Mouse (Mus musculus) CD8-positive naive resting alpha-beta T cell, adult 57 days (primary cell): Measurements from ENCODE around the gene Efs. TPM values are rescaled to one million over a fixed set of nuclear protein-coding genes. Genes with fewer than 3 reads are reported as not detected.

Experiments used
- total RNA-seq: library from RNA; stranded (reverse); gene quantifications from one replicate; pipeline ENCODE4 v1.2.4, GENCODE M21; 2023

Gene Efs
- not detected for total RNA-seq

DNA sequence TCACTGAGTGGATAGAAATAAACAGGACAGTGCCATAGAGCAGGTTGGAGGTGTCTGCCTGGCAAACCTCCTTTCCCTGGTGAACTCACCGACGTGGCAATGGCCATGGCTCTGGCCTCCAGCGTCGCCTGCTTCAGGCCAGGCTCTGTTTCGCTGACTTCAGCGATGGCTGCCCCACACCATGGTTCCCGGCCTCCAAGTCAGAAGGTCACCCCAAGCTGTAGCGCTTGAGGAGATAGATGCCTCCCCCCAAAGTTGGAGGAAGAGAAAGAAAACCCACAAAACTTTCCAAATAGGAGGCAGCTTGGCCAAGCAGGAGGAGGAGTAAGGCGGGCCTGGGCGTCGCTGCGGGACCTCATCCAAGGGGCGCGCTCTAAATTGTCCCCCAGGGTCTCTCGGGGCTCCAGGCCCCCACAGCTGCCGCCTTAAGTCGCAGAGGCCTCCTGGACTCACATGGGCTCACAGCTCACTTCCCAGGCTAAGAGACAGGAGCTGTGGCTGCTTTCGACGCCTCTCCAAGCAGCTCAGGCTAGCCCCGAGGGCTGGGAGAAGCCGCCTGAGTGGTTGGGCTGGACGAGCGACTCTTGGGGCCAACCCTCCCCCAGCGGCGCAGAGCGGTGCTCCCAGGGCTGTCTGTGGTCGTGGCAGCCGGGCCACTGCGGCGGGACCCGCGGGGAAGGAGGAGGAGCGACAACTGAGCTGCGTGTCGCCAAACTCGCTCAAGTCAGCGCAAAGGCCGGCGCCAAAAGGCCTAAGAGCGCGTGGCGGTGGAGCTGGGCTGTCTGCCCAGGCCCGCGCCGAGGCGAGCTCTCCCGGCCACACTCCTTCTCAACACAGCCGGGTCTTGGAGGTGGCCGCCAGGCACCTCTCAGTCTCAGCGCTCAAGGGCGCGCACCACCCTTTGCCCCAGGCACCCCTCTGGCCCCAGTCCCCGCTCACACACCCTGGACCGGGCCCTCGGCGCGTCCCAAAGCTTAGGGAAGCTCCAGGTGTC lies at the start of gene Efs:
Gene Efs (minus strand): TSS at position 778 of the 994 bp plus-strand sequence.

DNA sequence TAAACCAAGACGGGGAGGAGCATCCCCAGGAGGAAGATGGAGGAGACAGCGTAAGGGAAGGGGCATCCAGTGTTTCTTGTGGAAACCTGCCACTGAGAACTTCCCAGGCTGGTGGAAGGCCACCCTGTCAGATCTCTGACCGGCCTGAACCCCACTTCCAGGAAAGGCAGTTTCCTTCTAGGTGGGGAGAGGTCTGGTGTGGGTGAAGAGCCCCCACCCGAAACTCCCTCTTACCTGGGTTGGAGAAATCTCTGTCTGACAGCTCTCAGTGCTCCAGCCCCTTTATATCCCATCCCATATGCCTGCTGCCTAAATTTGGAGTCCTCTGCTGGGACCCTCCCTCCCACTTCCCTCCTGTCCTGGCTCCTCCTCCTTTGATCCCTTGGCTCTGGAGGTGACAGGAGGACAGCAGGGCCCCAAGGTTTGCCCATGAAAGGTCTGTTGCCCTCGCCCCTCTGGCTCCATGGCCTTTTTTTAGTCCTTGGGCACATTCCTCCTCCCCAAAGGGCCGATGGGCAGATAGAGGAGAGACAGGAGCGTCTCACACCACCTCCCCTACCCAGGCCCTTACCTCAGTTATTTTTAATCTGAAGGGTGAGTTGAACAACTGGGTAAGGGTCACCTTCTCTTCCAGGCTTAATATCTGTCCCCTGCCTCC lies 40.5 kb upstream of the Efs start, which contains the start of gene Myh6:
Gene Myh6 (minus strand): TSS at position 608 of the 658 bp plus-strand sequence.

DNA sequence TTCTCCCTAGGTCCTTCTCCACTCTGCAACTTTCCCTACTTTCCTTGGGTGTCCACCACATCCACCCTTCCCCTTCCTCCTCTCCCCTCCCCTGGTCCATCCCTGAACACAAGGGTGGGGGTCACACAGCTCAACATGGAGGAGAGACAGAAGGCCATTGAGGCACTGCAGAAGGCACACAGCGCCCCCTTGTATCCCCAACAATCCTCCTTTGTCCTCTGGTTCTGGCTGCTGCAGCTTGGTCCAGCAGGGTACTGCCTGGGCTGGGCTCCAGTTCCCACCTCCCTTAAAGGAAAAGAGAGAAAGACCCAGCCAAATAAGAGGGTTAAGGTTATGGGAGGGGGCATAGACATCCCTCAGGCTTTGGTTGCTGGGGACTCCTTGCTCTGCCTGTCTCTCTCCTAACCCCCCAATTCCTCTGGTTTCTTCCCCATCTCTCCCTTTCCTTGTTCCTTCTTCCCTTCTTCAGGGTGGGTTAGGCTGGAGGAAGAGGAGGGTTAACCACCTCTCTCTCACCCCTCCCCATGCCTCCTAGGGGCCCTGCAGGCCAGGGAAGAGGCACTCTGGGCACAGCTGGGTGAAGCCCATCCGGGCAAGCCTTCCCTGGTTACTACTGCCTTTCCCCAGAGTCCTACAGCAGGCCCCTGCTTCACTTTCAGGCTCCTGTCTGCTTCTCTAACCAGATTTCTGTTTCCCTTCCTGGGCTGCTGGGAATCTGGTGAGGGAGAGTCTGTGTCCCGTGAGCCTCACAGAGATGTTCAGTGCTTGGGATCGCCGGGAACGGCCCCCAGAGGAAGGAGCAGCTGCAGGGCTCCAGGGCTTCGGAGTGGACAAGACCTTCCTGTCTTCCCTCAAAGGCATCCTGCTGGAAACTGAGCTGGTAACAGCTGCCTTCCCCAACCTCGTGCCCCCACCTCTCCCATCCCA lies 10.2 kb upstream of the Efs start, which contains the start of gene Cmtm5:
Gene Cmtm5 (plus strand): TSS at position 358 of the 927 bp plus-strand sequence.

DNA sequence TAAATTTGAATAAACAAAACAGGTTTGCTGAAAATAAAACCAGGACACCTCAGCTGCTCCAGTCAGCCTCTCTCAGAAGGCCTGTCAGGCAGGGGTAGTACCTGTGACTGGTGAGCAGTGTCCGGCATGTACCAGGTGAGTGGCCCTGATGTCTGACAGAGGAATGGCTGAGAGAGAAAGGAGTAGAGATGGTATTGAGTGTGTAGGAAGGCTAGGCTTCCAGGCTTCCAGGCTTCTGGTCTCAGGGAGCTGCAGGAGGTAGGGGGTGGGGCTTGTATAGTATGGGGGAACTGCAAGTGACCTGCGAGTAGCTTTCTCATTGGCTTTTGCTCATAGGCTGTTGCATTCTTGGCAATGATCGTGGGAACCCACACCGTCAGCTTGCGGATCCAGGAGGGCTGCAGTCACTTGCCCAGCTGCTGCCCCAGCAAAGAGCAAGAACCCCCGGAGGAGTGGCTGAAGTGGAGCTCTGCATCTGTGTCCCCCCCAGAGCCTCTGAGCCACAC lies 6.8 kb upstream of the Efs start, which contains the start of gene Il25:
Gene Il25 (plus strand): TSS at position 51 of the 506 bp plus-strand sequence.

DNA sequence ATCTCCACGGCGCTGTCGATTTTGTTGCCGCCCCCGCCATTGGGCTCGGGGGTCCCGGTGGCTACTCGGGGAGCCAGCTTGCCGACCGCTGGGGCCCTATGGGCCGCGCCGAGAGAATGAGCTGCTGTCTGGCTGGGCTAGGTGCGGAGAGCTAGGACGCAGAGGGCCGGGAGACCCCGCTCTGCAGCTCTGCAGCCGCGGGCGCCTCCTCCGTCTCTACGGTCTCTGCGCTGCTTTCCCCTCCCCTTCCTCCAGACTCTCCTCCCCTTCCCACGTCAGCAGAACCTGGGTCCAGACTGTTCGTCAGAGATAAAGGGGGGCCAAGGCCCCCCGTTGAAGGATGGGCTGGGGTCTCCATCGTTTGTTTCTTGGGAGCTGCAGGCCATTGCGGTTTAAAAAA lies 13.0 kb downstream of the Efs start, which contains the start of gene Slc22a17:
Gene Slc22a17 (minus strand): TSS at position 247 of the 400 bp plus-strand sequence.

DNA sequence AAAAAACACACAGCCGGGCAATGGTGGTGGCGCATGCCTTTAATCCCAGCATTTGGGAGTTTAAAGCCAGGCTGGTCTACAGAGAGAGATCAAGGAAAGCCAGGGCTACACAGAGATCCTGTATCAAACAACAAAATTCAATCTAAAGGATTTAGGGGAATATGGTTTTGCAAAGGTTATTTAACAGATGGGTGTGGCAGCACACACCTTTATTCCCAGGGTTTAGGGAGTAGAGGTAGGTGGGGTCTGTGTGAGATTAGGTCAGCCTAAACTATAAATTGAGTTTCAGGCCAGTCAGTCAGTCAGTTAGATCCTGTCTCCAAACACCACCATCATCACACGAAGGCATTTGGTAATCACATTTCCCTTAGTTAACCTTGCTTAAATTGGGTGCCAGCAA lies 33.7 kb downstream of the Efs start, which contains the start of gene Pabpn1:
Gene Pabpn1 (plus strand): TSS at position 301 of the 400 bp plus-strand sequence.

DNA sequence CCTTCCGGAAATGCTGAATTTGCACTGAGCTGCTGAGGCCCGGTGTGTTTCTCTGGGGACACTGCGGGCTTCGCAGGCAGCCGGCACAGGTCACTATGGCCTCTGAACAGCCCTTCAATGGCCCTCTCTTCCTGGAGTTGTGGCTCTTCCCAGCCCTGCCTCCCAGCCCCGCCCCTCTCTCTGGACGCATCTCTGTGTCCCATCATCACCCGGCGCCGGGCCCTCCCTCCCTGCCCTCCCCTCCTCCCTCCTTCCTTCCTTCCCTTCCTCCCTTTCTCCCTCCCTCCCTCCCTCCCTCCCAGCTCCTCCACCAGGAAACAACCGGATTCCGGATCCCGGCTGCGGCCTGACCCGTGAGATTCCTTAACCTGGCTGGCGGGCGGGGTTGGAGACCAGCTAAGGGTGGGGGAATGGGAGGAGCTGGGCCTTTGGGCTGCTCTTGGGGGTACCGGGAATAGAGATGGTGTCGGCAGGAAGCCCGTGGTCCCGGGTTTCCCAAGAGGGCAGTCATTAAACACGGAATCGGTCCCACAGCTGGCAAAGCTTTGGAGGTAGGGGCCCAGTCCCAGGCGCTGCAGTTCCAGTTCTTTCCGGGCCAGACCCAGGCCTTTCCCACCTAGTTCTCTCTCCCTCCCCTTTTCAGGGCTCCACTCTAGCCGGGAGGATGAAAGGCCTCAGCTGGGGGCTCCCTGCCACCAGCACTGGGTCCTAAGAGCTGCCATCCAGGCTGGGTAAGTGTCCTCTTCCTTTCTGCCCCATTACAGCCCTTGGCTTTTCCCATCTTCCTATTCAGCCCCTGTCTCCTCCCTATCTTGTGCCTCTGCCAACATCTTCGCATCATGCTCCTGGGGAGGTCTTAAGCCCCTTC lies 42.5 kb downstream of the Efs start, which contains the start of the genes Bcl2l2 and Gm20521:
Gene Bcl2l2 (plus strand): TSS at position 224 of the 868 bp plus-strand sequence.
Gene Gm20521 (plus strand): TSS at position 288 of the 868 bp plus-strand sequence.

DNA sequence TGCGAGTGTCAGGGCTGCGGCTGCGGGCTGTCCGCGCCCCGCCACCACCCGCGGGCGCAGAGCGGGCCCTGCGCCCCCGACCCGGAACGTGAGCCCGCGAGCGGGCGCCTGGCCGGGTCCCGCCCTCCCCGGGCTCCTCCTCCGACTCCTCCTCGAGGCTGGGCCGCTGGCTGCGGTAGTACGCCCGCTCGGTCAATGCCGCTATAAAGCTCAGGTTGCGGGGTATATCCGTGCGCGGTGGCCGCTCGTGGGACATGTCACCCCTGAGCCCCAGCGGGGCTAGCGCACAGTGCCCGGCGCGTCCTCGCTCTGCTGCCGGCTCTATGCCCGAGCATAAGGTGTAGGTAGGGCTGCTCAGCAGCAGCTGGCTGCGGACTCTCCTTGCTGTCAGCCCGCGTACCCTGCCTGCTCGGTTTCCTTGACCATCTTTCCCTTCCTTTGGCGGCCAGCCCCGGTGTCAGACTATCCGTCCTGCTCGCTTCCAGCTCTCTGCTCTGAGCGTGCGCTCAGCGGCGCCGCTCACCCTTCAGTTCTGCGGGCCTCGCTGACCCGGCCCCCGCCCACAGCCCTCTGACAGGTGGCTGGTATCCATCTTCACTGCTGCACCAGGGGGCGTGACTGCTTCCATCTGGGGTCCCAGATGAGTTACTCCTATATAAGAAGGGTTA lies 48.7 kb downstream of the Efs start, which contains the start of gene Ppp1r3e:
Gene Ppp1r3e (minus strand): TSS at position 503 of the 668 bp plus-strand sequence.

DNA sequence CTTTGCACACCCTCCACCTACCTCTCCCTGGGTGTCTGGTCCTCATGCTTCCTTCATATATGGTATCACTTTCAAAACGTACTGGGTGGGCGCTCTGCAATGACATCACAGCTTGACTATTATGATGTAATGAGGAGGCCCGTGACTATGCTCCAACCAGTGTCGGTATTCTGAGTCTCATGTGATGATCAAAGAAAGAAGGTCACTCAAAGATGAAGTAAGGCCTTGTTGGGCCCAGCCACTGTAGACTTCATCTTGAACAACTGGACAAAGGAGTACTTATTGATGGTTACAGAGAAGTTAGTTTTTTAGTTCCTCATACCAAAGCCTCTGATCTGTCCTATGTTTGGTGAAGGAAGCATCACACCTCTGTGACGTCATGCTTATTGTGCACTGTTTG lies 55.1 kb downstream of the Efs start, which contains the start of gene Homez:
Gene Homez (minus strand): TSS at position 101 of the 400 bp plus-strand sequence.

Other genes starting within 250 kb of the Efs start
- gene 1700123O20Rik, start 239.9 kb downstream of the Efs start, total RNA-seq = 29.9 TPM
- gene Acin1, start 239.2 kb downstream of the Efs start, total RNA-seq = 537 TPM
- not detected for gene Gm29776, start 227.3 kb downstream of the Efs start, total RNA-seq
- gene Cebpe, start 214.0 kb downstream of the Efs start, total RNA-seq = 0.55 TPM
- gene Slc7a8, start 144.2 kb downstream of the Efs start, total RNA-seq = 0.43 TPM
- gene Rnf212b, start 112.0 kb downstream of the Efs start, total RNA-seq = not detected
- 6.8 TPM for gene Homez, start 55.2 kb downstream of the Efs start, total RNA-seq
- gene Ppp1r3e, start 48.6 kb downstream of the Efs start, total RNA-seq = 12.5 TPM
- 3.6 TPM for gene Bcl2l2, start 42.7 kb downstream of the Efs start, total RNA-seq
- gene Gm20521, start 42.7 kb downstream of the Efs start, total RNA-seq = 0.83 TPM
- 231 TPM for gene Pabpn1, start 33.6 kb downstream of the Efs start, total RNA-seq
- gene Slc22a17, start 13.0 kb downstream of the Efs start, total RNA-seq = 2.8 TPM
- not detected for gene Il25, start 6.6 kb upstream of the Efs start, total RNA-seq
- gene Cmtm5, start 10.1 kb upstream of the Efs start, total RNA-seq = not detected
- not detected for gene Myh6, start 40.8 kb upstream of the Efs start, total RNA-seq
- not detected for gene Gm17428, start 50.8 kb upstream of the Efs start, total RNA-seq
- not detected for gene Myh7, start 68.5 kb upstream of the Efs start, total RNA-seq
- 87.3 TPM for gene Ngdn, start 89.3 kb upstream of the Efs start, total RNA-seq
- gene Zfhx2, start 166.2 kb upstream of the Efs start, total RNA-seq = 14.9 TPM
- 6.1 TPM for gene Thtpa, start 168.7 kb upstream of the Efs start, total RNA-seq
- gene Ap1g2, start 180.5 kb upstream of the Efs start, total RNA-seq = 131 TPM
- not detected for gene Jph4, start 190.8 kb upstream of the Efs start, total RNA-seq